14 mouse cellular contexts compared by ENCODE assay signal in genomic region chr7:101271602-101272001, GRCm38 (mm10). TPM values are rescaled to one million over a fixed set of nuclear protein-coding genes. Genes with fewer than 3 reads are reported as not detected.
DNase-seq lines count a peak whose midpoint lies in the region; ATAC-seq and TF ChIP-seq lines count a peak whose summit lies in the region.
"Had no signal": no experiment of that assay in that cellular context is flagged by ENCODE, and none has a peak within 500 bp of the region (broad histone marks: within the 10 kb centered on the region; RNA-seq: fewer than 3 reads in every experiment).

No protein-coding gene starts in this region.

- no peak overlapping the region for H3K4me2 ChIP-seq in midbrain, embryonic 14.5 days (ENCODE audit: low read length)
- H3K4me2 ChIP-seq in midbrain, embryonic 11.5 days = no peak overlapping the region
- H3K4me2 ChIP-seq in neural tube, embryonic 15.5 days = no peak overlapping the region
- H3K4me2 ChIP-seq: stomach, embryonic 15.5 days had no signal

- no peaks in the 10 kb centered on the region for H3K9me3 ChIP-seq in midbrain, embryonic 14.5 days (ENCODE audit: control insufficient read depth, low read length)
- H3K9me3 ChIP-seq in midbrain, embryonic 11.5 days (ENCODE audit: control insufficient read depth, low read length) = no peaks in the 10 kb centered on the region
- H3K9me3 ChIP-seq in neural tube, embryonic 15.5 days (replicated peaks) = no peaks in the 10 kb centered on the region
- H3K9me3 ChIP-seq: heart, embryonic 10.5 days; stomach, embryonic 15.5 days had no signal

- no peaks in the 10 kb centered on the region for H3K27me3 ChIP-seq in midbrain, embryonic 14.5 days (ENCODE audit: control insufficient read depth, insufficient read depth, low read length)
- H3K27me3 ChIP-seq in midbrain, embryonic 11.5 days (ENCODE audit: control insufficient read depth, insufficient read depth, low read length) = no peaks in the 10 kb centered on the region
- no peaks in the 10 kb centered on the region for H3K27me3 ChIP-seq in neural tube, embryonic 15.5 days (replicated peaks)
- H3K27me3 ChIP-seq: stomach, embryonic 15.5 days had no signal

- DNase-seq in layer of hippocampus, adult 2 months (ENCODE audit: low spot score in 2 of 2) = peak; percentile 26 to 42
- DNase-seq in layer of hippocampus, postnatal 10 days (ENCODE audit: low spot score in 2 of 2) = no peak
- DNase-seq in midbrain, embryonic 14.5 days = peak; percentile 28
- DNase-seq in midbrain, embryonic 11.5 days (ENCODE audit: low spot score, missing footprints) = no peak
- DNase-seq: adrenal gland, adult 8-10 months; cerebellum, adult 9-11 months; gastrocnemius, postnatal 25 days; heart, postnatal 4 days; retina, postnatal 1 day had no signal

- H3K9ac ChIP-seq in midbrain, embryonic 14.5 days (replicated peaks; ENCODE audit: low read length) = no peak overlapping the region
- H3K9ac ChIP-seq in midbrain, embryonic 11.5 days (ENCODE audit: low read length) = no peak overlapping the region
- H3K9ac ChIP-seq in neural tube, embryonic 15.5 days (replicated peaks) = no peak overlapping the region
- H3K9ac ChIP-seq: stomach, embryonic 15.5 days had no signal

- 0 out of 2 replicates have a peak, but pooled peaks have one; percentile 11 for TF ChIP-seq POLR2A in bone marrow, adult 2 months (IDR thresholded peaks at IDR 0.05; ENCODE audit: borderline replicate concordance, control insufficient read depth, low read depth, low read length)

- no peaks in the 10 kb centered on the region for H3K4me1 ChIP-seq in midbrain, embryonic 14.5 days (ENCODE audit: control insufficient read depth, insufficient read depth, low read length)
- H3K4me1 ChIP-seq in midbrain, embryonic 11.5 days (ENCODE audit: control insufficient read depth, insufficient read depth, low read length) = no peaks in the 10 kb centered on the region
- H3K4me1 ChIP-seq in bone marrow, adult 2 months (ENCODE audit: control insufficient read depth, insufficient read depth, low read length) = no peaks in the 10 kb centered on the region
- no peaks in the 10 kb centered on the region for H3K4me1 ChIP-seq in neural tube, embryonic 15.5 days
- H3K4me1 ChIP-seq: stomach, embryonic 15.5 days had no signal

- H3K36me3 ChIP-seq in midbrain, embryonic 14.5 days (ENCODE audit: control insufficient read depth, insufficient read depth, low read length) = peaks cover 46% of the 10 kb centered on the region
- H3K36me3 ChIP-seq in midbrain, embryonic 11.5 days (ENCODE audit: control insufficient read depth, insufficient read depth, low read length) = no peaks in the 10 kb centered on the region
- peaks cover 36% of the 10 kb centered on the region for H3K36me3 ChIP-seq in neural tube, embryonic 15.5 days

- H3K4me3 ChIP-seq in layer of hippocampus, adult 2 months = no peak overlapping the region
- no peak overlapping the region for H3K4me3 ChIP-seq in midbrain, embryonic 14.5 days (replicated peaks; ENCODE audit: low read depth, low read length)
- no peak overlapping the region for H3K4me3 ChIP-seq in midbrain, embryonic 11.5 days (ENCODE audit: low read depth, low read length)
- no peak overlapping the region for H3K4me3 ChIP-seq in bone marrow, adult 2 months (replicated peaks; ENCODE audit: control insufficient read depth, low read depth, low read length)
- H3K4me3 ChIP-seq in neural tube, embryonic 15.5 days (replicated peaks) = no peak overlapping the region
- H3K4me3 ChIP-seq: heart, embryonic 10.5 days; stomach, embryonic 15.5 days had no signal

- peak; percentile 79 for TF ChIP-seq CTCF in layer of hippocampus, adult 2 months (conservative IDR thresholded peaks at IDR 0.05)
- TF ChIP-seq CTCF in bone marrow, adult 2 months (IDR thresholded peaks at IDR 0.05; ENCODE audit: control insufficient read depth, insufficient read depth, low read length) = no peak

- no peak overlapping the region for H3K27ac ChIP-seq in layer of hippocampus, adult 2 months
- H3K27ac ChIP-seq in midbrain, embryonic 14.5 days (replicated peaks; ENCODE audit: low read depth, low read length) = no peak overlapping the region
- no peak overlapping the region for H3K27ac ChIP-seq in midbrain, embryonic 11.5 days (ENCODE audit: low read depth, low read length)
- H3K27ac ChIP-seq in bone marrow, adult 2 months (ENCODE audit: control insufficient read depth, insufficient read depth, low read depth, low read length, poor library complexity) = no peak overlapping the region
- no peak overlapping the region for H3K27ac ChIP-seq in neural tube, embryonic 15.5 days (replicated peaks)
- H3K27ac ChIP-seq: heart, embryonic 10.5 days; stomach, embryonic 15.5 days had no signal

- 89% methylated on average over 1 of the region's 1 CpGs for WGBS in midbrain, embryonic 14.5 days
- 87% methylated on average over 1 of the region's 1 CpGs for WGBS in midbrain, embryonic 11.5 days
- 77% methylated on average over 1 of the region's 1 CpGs for WGBS in bone marrow, adult 2 months
- 64% methylated on average over 1 of the region's 1 CpGs for WGBS in neural tube, embryonic 15.5 days

- ATAC-seq in midbrain, embryonic 14.5 days (ENCODE audit: low FRiP score, low TSS enrichment) = no peak
- no peak for ATAC-seq in midbrain, embryonic 11.5 days (ENCODE audit: low FRiP score)
- no peak for ATAC-seq in megakaryocyte-erythroid progenitor cell, adult 5-6 weeks (replicated peaks; ENCODE audit: low FRiP score, low TSS enrichment, poor library complexity, severe bottlenecking)
- no peak for ATAC-seq in neural tube, embryonic 15.5 days (ENCODE audit: low FRiP score)

RNA-seq across cellular contexts. Expression of gene Atg16l2, which starts 30.4 kb away (rescaled TPM):
- 10 to 100 TPM; 37.9 to 47.8 TPM for total RNA-seq in layer of hippocampus, adult 2 months (2021)
- total RNA-seq in layer of hippocampus, postnatal 10 days (2021) = 10 to 100 TPM; 42.3 to 50.3 TPM
- polyA plus RNA-seq in midbrain, embryonic 14.5 days (2014; fragmentation: Nextera tagmentation; extraction: Ambion mirVana) = 17.6 and 20.6 TPM in 2 replicates
- polyA plus RNA-seq in midbrain, embryonic 11.5 days (2014; fragmentation: Nextera tagmentation; extraction: Ambion mirVana) = 8.5 and 14.8 TPM in 2 replicates
- 28.2 and 38.6 TPM in 2 replicates for polyA plus RNA-seq in bone marrow, adult 2 months (2011; ENCODE audit: insufficient read depth, insufficient read length, low replicate concordance, missing spikeins)
- 6.1 and 15.3 TPM in 2 replicates for total RNA-seq in megakaryocyte-erythroid progenitor cell, adult 5-6 weeks (2014; fragmentation: Nextera tagmentation)
- total RNA-seq in megakaryocyte-erythroid progenitor cell, adult 5-6 weeks (2017) = 0.70 and 1.6 TPM in 2 replicates
- polyA plus RNA-seq in neural tube, embryonic 15.5 days (2015; fragmentation: Nextera tagmentation; extraction: Ambion mirVana) = 28.3 and 33.1 TPM in 2 replicates

RNA-seq across cellular contexts. Expression of gene Stard10, which starts 45.3 kb away (rescaled TPM):
- total RNA-seq in layer of hippocampus, adult 2 months (2021) = 10 to 100 TPM; 23.6 to 24.6 TPM
- 10 to 100 TPM; 13.3 to 15.7 TPM for total RNA-seq in layer of hippocampus, postnatal 10 days (2021)
- polyA plus RNA-seq in midbrain, embryonic 14.5 days (2014; fragmentation: Nextera tagmentation; extraction: Ambion mirVana) = 8.8 and 8.9 TPM in 2 replicates
- polyA plus RNA-seq in midbrain, embryonic 11.5 days (2014; fragmentation: Nextera tagmentation; extraction: Ambion mirVana) = 5.3 and 5.7 TPM in 2 replicates
- polyA plus RNA-seq in bone marrow, adult 2 months (2011; ENCODE audit: insufficient read depth, insufficient read length, low replicate concordance, missing spikeins) = 114 and 142 TPM in 2 replicates
- total RNA-seq in megakaryocyte-erythroid progenitor cell, adult 5-6 weeks (2014; fragmentation: Nextera tagmentation) = 257 and 310 TPM in 2 replicates
- total RNA-seq in megakaryocyte-erythroid progenitor cell, adult 5-6 weeks (2017) = 103 and 198 TPM in 2 replicates
- polyA plus RNA-seq in neural tube, embryonic 15.5 days (2015; fragmentation: Nextera tagmentation; extraction: Ambion mirVana) = 12.8 and 25.3 TPM in 2 replicates

Comparison
In these comparisons a context has a peak if more than half of its experiments do, and no peak if none do; other contexts are left out.
1. DNase-seq: peak in layer of hippocampus, adult 2 months (2 of 2) and midbrain, embryonic 14.5 days (single experiment); none in layer of hippocampus, postnatal 10 days (0 of 2) and midbrain, embryonic 11.5 days (single experiment).